Mouse (Mus musculus) limb, embryonic 13.5 days (tissue): ENCODE results near the gene Rbp1. TPM values are rescaled to one million over a fixed set of nuclear protein-coding genes. Genes with fewer than 3 reads are reported as not detected.

Experiments
- polyA plus RNA-seq: library from polyadenylated mRNA; unstranded; fragments of >200 nt; fragmentation: Nextera tagmentation; extraction: Ambion mirVana; gene quantifications from 2 replicates; pipeline ENCODE4 v1.2.1, GENCODE M21; 2015

The Rbp1 gene
- polyA plus RNA-seq, 1 experiment from 2014 or later: 55.7 TPM

Other genes starting within 250 kb of the Rbp1 start
- gene Nmnat3, start 135.5 kb upstream of the Rbp1 start, polyA plus RNA-seq: 3.7 and 4.5 TPM in 2 replicates
- 0.51 TPM in 1 of 2 replicates, not detected in the other for gene Rbp2, start 63.2 kb downstream of the Rbp1 start, polyA plus RNA-seq
- gene Copb2, start 140.8 kb downstream of the Rbp1 start, polyA plus RNA-seq: 188 and 202 TPM in 2 replicates
- 60.7 and 62.6 TPM in 2 replicates for gene Mrps22, start 178.7 kb downstream of the Rbp1 start, polyA plus RNA-seq